Mouse (Mus musculus) urinary bladder, postnatal 4 days (tissue): ENCODE results near the gene Lfng.

Experiments used
- DNase-seq, 2 experiments: peaks; one replicate each; pipeline ENCODE4 v3.0.0; 2021 to 2022; ENCODE audit warnings: low spot score in 2 of 2

Lfng gene

GRCm38 (mm10) chr5:140607001-140607835, at the start of gene Lfng:
TSS of gene Lfng (plus strand) at chr5:140607320.
- DNase-seq = peak; percentile 90 to 93

DNA sequence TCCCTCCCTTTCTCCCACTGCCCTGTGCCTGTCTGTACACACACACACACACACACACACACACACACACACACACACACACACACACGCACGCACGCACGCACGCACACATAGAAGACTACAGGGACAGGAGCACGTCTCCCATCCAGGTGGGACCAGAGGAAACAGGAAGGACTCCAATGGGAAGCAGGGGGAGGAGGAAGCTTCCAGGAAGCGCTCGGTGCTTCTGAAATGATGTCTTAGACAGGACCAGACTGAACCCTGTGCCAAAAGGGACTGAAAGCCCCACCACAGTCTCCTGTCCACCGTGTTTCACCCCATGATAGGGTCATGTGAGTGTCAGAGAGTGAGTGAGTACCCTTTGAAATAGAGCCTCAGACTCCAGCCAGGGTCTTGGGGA, 44.5 kb upstream of the Lfng start:
- DNase-seq = no peak

- no peak for DNase-seq
Observed at GRCm38 (mm10) chr5:140564896-140565295, 42.2 kb upstream of the Lfng start, which contains the start of gene Grifin. TSS of gene Grifin (minus strand) at chr5:140565071.

DNA sequence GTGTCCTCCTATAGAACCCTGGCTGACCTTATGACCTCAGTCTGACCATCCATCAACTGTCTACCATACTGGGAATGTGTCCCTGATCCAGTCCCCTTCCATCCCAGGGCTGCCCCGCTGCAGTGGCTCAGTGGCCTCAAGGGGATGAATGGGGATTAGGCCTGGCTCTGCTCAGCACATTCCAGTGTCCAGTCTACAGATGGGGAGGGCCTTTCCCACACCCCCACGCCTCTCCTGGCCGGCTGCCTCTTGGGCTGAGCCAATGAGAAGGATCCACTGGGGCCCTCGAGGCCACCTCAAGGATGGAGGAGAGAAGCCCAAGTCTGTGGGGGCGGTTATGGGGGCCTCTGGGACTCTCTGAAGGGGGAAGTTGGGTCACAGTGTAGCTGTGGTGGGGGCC, 41.7 kb upstream of the Lfng start:
- peak; percentile 80 to 85 for DNase-seq

- DNase-seq = peak in 1 of 2 experiments; percentile 49
Observed at GRCm38 (mm10) chr5:140565856-140566255, 41.3 kb upstream of the Lfng start.

DNA sequence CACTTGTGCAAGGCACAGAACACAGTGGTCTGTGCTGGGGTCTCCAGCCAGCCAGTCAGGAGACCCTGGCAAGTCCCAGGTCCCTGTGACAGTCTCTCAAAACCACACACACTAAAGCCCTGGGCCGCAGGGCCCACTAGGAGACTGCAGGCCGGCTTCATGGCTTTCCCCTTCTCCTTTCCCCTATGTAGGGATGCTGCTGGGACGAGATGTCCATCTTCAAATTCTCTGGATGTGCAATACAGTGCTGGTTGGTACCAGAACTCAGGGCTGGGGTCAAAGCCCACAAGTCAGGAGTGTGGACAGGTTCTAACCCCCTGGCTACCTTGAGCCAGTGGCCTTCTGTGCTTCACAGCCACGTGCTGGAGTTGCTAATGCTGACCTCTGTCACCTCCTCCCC, 40.8 kb upstream of the Lfng start:
- DNase-seq = no peak

DNA sequence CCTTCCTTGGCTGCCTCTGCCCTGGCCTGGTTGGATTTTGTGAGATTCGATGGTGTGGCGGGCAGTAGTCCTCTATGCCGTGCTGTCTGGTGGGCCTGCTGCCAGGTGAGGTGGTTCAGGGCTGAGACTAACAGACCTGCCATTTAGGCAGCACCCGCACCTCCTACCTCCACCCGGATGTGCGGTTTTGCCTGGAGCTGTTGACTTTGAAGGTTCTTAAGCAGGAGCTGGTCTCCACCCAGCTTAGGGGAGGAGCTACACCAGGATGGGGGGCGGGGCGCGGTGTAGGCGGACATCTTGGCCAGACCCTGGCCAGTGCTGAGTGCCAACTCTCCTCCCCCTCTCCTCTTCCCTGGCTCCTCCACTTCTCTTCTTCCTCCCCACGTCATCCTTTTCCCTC, 39.8 kb upstream of the Lfng start:
- DNase-seq = peak; percentile 70 to 87

DNA sequence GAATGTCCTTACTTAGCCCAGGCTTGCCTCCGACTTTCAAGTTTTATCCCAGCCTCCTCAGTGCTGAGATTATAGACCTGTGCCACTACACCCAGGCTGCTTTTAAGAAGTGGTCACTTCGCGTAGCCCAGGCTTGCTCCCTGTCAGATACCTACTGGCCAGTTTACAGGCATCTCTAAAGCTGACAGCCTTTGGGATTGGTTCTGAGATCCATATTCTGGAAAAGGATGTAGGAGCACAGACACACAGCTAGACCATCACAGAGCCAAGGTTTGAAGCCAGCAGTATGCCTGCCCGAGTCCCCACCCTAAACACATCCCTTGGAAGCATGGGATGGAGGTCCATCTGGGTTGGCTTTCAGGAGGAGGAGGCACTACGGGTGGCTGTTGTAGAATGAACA, 39.4 kb upstream of the Lfng start:
- DNase-seq = no peak

DNA sequence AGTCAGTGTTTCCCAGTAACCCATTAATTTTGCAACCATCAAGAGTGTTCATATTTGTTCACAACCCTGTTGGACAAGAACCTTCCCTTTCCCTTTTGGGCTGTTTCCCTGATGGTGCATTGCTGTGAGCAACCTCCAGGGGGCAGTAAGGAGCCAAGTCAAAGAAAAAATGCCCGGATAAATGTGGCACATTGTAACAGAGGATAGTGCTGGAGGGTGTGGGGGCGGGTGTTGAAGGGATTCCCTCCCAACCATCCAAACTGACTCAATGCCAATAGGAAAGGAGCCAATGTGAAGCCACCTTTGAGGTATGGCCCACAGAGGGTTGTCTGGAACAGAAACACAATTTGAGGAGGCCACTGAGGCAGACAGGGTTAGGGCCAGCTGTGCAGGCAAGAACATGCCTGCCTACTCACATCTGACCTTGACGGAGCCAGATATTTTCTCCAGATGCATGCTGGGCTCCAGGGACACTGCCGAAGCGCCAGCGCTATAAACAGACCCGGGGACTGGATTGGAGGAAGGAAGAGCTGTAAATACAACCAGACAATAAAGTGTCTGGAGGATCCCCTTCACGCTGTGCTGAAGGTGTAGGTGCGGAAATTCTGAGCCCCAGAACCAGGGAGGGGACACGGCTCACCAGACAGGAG, 38.7 kb upstream of the Lfng start:
- peak in 1 of 2 experiments; percentile 44 for DNase-seq

DNA sequence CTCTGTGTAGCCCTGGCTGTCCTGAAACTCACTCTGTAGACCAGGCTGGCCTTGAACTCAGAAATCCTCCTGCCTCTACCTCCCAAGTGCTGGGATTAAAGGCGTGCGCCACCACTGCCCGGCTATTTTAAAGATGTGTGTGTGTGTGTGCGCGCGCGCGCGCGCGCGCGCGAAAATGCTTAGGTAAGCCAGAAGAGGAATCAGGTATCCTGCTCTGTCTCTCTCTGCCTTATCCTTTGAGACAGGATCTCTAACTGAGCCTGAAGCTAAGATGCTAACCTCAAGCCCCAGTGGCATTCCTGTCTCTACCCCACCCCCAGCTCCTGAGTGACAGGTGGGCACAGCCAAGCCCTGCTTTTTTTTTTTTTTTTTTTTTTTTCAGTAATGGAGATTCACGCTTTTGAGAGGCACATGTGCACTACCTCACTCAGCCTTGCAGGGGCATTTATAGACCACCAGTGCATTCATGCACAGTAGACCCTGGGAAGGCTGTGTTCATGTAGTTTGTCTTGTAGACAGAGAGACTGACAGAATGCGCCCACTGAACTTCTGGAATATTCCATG, 38.0 kb upstream of the Lfng start:
- no peak for DNase-seq

GRCm38 (mm10) chr5:140570223-140570870, 36.8 kb upstream of the Lfng start:
- DNase-seq = no peak

DNA sequence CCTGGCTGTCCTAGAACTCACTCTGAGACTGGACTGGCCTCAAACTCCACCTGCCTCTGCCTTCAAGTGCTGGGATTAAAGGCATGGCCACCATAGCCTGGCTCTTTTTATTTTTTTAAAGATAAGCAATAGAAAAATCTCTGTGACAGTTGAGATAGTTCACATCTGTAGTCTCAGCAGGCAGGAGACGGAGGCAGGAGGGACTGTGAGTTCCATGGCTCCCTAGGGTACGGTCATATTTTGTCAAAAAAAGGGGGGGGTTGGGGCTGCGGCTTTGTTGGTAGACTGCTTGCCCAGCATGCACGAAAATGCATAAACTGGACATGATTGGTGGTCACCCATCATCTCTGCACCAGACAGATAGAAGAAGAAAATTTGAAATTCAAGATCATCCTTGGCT, 35.9 kb upstream of the Lfng start:
- DNase-seq = no peak

- DNase-seq = peak in 1 of 2 experiments; percentile 50
Observed at GRCm38 (mm10) chr5:140571673-140572072, 35.4 kb upstream of the Lfng start.

- DNase-seq = no peak
Observed at GRCm38 (mm10) chr5:140572611-140573010, 34.5 kb upstream of the Lfng start.

DNA sequence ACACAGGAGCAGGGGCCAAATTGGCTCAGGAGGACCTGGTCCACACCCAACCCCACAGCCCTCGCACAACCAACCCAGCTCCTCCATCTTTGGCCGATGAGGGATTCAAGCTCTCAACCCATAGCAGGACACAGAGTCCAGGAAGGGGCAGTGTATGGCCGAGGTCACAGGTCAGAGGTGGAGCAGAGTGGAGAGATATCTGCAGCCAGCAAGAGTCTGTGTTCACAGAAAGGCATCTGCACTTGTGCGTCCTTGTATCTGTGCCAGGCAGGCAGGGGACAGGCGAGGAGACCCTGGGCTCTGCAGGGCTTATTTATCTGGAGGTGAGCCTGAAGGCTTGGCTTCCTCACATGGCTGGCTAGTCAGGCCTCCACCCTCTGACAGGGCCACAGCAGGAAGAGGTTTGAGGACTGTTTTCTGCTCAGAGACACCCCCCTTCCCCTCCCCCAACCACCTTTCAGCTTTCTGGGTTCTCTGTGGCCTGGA, 31.7 kb upstream of the Lfng start:
- no peak for DNase-seq

DNA sequence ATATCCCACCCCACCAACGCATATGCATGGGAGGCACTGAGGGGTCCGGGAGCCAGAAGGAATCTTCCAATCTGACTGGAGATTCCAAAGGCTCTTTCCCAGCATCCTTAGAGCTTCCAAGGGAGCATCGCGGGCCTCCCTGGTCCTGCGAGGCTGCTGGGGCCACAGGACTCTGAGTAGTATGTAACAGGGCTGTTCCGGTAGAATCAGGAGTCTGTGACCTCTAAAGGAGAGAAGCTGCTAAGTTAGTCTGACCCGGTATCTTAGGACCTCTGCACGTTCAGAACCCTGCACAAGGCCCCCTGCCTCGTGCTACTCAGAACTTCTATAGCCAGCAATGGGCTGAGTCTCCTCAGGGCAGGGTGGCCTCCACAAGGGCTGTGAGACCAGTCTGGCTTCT, 27.9 kb upstream of the Lfng start:
- DNase-seq = no peak

DNA sequence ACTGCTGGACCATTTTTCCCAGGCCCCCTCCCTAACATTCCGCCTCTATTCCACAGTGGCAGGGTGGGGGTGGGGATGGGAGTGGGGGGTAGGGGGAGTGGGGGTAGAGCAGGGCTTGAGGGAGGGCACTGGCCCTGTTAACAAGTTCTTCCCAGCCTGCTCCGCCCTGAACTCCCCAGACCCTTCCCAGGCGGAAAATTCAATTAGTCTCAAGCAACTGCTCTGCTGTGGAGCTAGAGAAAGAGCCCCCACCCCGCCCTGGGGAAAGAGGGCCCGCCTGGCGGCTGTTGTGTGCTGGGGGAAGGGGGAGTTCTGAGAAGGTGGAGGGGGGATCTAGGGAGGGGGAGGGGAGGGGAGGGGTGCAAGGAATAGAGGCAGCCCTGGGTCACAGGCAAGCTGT, 27.3 kb upstream of the Lfng start:
- DNase-seq = no peak

DNA sequence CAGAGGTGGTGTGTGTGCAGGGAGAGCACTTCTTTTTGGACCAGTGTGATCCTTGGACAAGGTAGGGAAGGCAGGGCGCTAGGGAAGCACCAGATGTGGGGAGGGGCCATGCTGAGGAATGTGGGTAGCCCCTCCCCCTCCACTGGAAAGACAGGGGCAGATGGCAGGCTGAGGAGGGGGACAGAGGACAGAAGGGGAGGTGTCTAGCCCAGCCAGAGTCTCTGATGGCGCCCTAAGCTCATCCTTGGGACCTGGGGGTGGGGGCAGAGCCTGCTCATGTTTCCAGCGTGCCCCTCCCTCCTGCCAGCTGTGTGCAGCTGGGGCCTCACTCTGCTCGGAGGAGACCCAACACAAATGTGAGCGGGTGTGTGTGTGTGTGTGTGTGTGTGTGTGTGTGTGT, 25.6 kb upstream of the Lfng start:
- peak in 1 of 2 experiments; percentile 68 for DNase-seq

GRCm38 (mm10) chr5:140582995-140583731, 24.0 kb upstream of the Lfng start:
- DNase-seq = no peak

DNA sequence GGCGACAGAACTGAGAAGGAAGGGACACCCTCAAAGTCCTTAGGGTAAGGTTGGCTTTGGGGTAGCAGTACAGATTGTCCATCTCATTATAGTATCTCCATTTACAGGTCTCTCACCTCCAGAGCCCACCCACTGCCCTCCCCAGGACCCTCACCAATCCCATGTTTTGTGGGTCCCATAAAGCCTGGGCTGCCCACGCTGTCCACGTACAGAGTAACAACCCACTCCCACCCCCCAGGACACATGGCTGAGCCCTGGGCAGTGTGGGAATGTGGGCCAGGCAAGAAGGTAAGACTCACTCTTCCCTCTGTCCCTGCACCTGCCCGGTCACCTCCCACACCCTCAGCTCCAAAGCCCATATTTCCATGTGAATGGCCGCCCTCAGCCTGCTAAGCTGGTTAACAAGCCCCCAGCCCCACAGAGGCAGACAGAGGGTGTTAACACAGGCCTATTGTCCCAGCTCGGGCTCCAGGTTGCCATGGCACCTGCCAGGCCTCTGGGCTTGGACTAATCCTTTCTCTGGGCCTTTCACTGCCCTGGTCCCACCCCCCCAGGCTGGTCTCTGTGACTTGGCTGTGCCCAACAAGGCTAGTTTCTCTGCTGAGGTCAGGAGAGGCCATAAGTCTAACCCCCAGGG, 23.3 kb upstream of the Lfng start:
- DNase-seq = no peak
